Mouse (Mus musculus) activated CD4-positive, CD25-positive, alpha-beta regulatory T cell, adult 9 weeks (primary cell): ENCODE data around the gene Gm49342. TPM values are rescaled to one million over a fixed set of nuclear protein-coding genes. Genes with fewer than 3 reads are reported as not detected.

ENCODE experiments used
- polyA plus RNA-seq: library from polyadenylated mRNA; unstranded; fragments of 100-300 nt; shearing (Covaris generic); gene quantifications from one replicate; pipeline ENCODE4 v1.2.1, GENCODE M21; 2017

Gene Gm49342
- not detected for polyA plus RNA-seq

GRCm38 (mm10) chr14:50943932-50944667 lies at the start of gene Gm49342:
Gene Gm49342, plus strand, starts transcription at chr14:50944517.

GRCm38 (mm10) chr14:50897374-50897765 lies 46.9 kb upstream of the Gm49342 start, which contains the start of gene Klhl33:
Gene Klhl33, minus strand, starts transcription at chr14:50897507.

GRCm38 (mm10) chr14:50924281-50925064 lies 19.8 kb upstream of the Gm49342 start, which contains the start of the genes Osgep and Apex1:
Gene Osgep, minus strand, starts transcription at chr14:50924893.
Gene Apex1, plus strand, starts transcription at chr14:50924968.

GRCm38 (mm10) chr14:50930754-50931492 lies 13.4 kb upstream of the Gm49342 start, which contains the start of the genes Pip4p1 and Pnp:
Gene Pip4p1, minus strand, starts transcription at chr14:50930856.
Gene Pnp, plus strand, starts transcription at chr14:50931082.

GRCm38 (mm10) chr14:50955942-50956508 lies 11.7 kb downstream of the Gm49342 start, which contains the start of gene Pnp2:
Gene Pnp2, plus strand, starts transcription at chr14:50955992.

GRCm38 (mm10) chr14:51007152-51007801 lies 63.0 kb downstream of the Gm49342 start, which contains the start of gene Rnase10:
Gene Rnase10, plus strand, starts transcription at chr14:51007751.

Other genes with a start within 250 kb of the Gm49342 start
- gene Olfr748, start 237.1 kb upstream of the Gm49342 start, polyA plus RNA-seq = not detected
- not detected for gene Olfr749, start 199.4 kb upstream of the Gm49342 start, polyA plus RNA-seq
- 113 TPM for gene Ttc5, start 159.0 kb upstream of the Gm49342 start, polyA plus RNA-seq
- gene Ccnb1ip1, start 136.8 kb upstream of the Gm49342 start, polyA plus RNA-seq = not detected
- 83.4 TPM for gene Parp2, start 136.7 kb upstream of the Gm49342 start, polyA plus RNA-seq
- gene Tep1, start 74.0 kb upstream of the Gm49342 start, polyA plus RNA-seq = 27.8 TPM
- 0.05 TPM for gene Klhl33, start 47.0 kb upstream of the Gm49342 start, polyA plus RNA-seq
- gene Osgep, start 19.6 kb upstream of the Gm49342 start, polyA plus RNA-seq = 94.6 TPM
- 66.3 TPM for gene Apex1, start 19.5 kb upstream of the Gm49342 start, polyA plus RNA-seq
- gene Pip4p1, start 13.7 kb upstream of the Gm49342 start, polyA plus RNA-seq = 8.1 TPM
- gene Pnp, start 13.4 kb upstream of the Gm49342 start, polyA plus RNA-seq = 80.7 TPM
- 0.83 TPM for gene Pnp2, start 11.5 kb downstream of the Gm49342 start, polyA plus RNA-seq
- gene Rnase10, start 63.2 kb downstream of the Gm49342 start, polyA plus RNA-seq = not detected
- not detected for gene Rnase9, start 97.4 kb downstream of the Gm49342 start, polyA plus RNA-seq
- gene Rnase11, start 105.6 kb downstream of the Gm49342 start, polyA plus RNA-seq = not detected
- gene Rnase12, start 113.1 kb downstream of the Gm49342 start, polyA plus RNA-seq = not detected
- not detected for gene Olfr750, start 129.9 kb downstream of the Gm49342 start, polyA plus RNA-seq
- 22.8 TPM for gene Rnase4, start 146.6 kb downstream of the Gm49342 start, polyA plus RNA-seq
- 4.4 TPM for gene Ang, start 146.6 kb downstream of the Gm49342 start, polyA plus RNA-seq
- not detected for gene Eddm3b, start 169.9 kb downstream of the Gm49342 start, polyA plus RNA-seq
- 1.2 TPM for gene Rnase6, start 179.4 kb downstream of the Gm49342 start, polyA plus RNA-seq
- not detected for gene Rnase1, start 202.3 kb downstream of the Gm49342 start, polyA plus RNA-seq
- gene Rnase2b, start 217.7 kb downstream of the Gm49342 start, polyA plus RNA-seq = not detected